Comparison of ENCODE assay signal across 18 mouse cellular contexts in genomic region chr9:77384651-77385050, GRCm38 (mm10). TPM values are rescaled to one million over a fixed set of nuclear protein-coding genes. Genes with fewer than 3 reads are reported as not detected.
"Had no signal": no experiment of that assay in that cellular context is flagged by ENCODE, and none has a peak within 500 bp of the region (broad histone marks: within the 10 kb centered on the region; RNA-seq: fewer than 3 reads in every experiment).

No protein-coding gene starts in this region.

- H3K27ac ChIP-seq: layer of hippocampus, adult 2 months; liver, embryonic 13.5 days had no signal

- H3K4me2 ChIP-seq: liver, embryonic 13.5 days; midbrain, embryonic 11.5 days had no signal

- H3K36me3 ChIP-seq: liver, embryonic 13.5 days had no signal

- DNase-seq: layer of hippocampus, adult 9-11 months; liver, embryonic 13.5 days; lung, adult 2 months; lung, postnatal 14 days; lung, postnatal 4 days; midbrain, embryonic 14.5 days; thymus, postnatal 25 days had no signal

- H3K4me1 ChIP-seq: liver, embryonic 13.5 days had no signal

- H3K9me3 ChIP-seq: liver, embryonic 13.5 days had no signal

- H3K9ac ChIP-seq: liver, embryonic 13.5 days had no signal

- H3K27me3 ChIP-seq: liver, embryonic 13.5 days had no signal

- ATAC-seq: hindbrain, embryonic 16.5 days; intestine, postnatal 0 days had no signal

- H3K4me3 ChIP-seq: layer of hippocampus, adult 2 months; liver, embryonic 13.5 days had no signal

RNA-seq across cellular contexts. Expression of gene Mlip, which starts 31.9 kb away (rescaled TPM):
- total RNA-seq: liver, adult 2 months; megakaryocyte progenitor cell, adult 5-6 weeks; megakaryocyte-erythroid progenitor cell, adult 5-6 weeks had no signal
- polyA plus RNA-seq: liver, adult 2 months; liver, embryonic 13.5 days; neural tube, embryonic 11.5 days; small intestine, adult 2 months; spleen, adult 2 months; thymus, postnatal 0 days had no signal
